Mouse (Mus musculus): ENCODE results near the gene Adck1.
"Not testable (repeated sequence)": the region's sequence is repeated elsewhere in the genome, so short reads cannot be mapped to it uniquely, and the experiment has no call there.

DNA sequence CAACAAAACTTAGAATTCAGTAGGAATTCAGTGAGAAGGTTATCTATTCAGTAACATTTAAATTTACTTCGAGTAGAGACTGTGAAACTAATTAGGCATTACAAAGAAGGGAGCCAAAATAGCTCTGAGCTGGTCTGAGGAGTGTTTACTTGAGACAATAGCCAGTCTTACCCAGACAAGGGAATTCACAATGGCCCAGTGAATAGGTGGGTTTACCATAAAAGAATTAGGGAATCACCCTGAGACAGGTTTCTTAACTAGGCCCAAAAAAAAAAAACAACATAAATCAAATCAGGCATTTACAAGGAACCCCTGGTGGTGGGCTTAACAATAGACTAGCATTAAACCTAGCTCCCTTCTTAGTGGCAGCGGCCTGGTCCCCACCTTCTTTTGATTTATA is 19.1 kb upstream of the Adck1 start:
- TF ChIP-seq CTCF, EP300 (IDR thresholded peaks at IDR 0.05; ENCODE audit: low read depth): not testable (repeated sequence)
